Mouse (Mus musculus) liver, embryonic 14.5 days (tissue): ENCODE data around the gene Stau1. TPM values are rescaled to one million over a fixed set of nuclear protein-coding genes. Genes with fewer than 3 reads are reported as not detected.
A peak's percentile ranks its signal among the peaks of the same experiment; 100 is the strongest.

ENCODE experiments used
- ATAC-seq: fragments of 200-750 bp; cut with Nextera tagmentation; 2 replicates; pipeline ENCODE4 v1.8.0; 2017; ENCODE audit warnings: moderate number of reproducible peaks, mild to moderate bottlenecking, moderate library complexity; ENCODE audit not compliant: insufficient read depth
- DNase-seq, 3 experiments: peaks; one replicate each; pipeline ENCODE4 v3.0.0-alpha.2; 2012 to 2013; ENCODE audit warnings: low read depth in 3 of 3, low spot score in 3 of 3
- H3K27ac ChIP-seq: fragments of 300-500 bp; sonication (generic); 2 replicates; pipeline ENCODE4 v1.5.1; 2014; ENCODE audit warnings: moderate library complexity, mild to moderate bottlenecking, control low read depth, inconsistent platforms
- H3K27me3 ChIP-seq: fragments of 300-500 bp; sonication (generic); 2 replicates; pipeline ENCODE4 v1.6.1; 2014; ENCODE audit warnings: mild to moderate bottlenecking, low read length, moderate library complexity; ENCODE audit not compliant: control insufficient read depth, insufficient read depth
- H3K36me3 ChIP-seq: fragments of 300-500 bp; sonication (generic); replicated peaks from 2 replicates; pipeline ENCODE4 v1.6.1; 2014; ENCODE audit warnings: low read depth; ENCODE audit not compliant: control insufficient read depth, insufficient read depth
- H3K4me1 ChIP-seq, 2 experiments: fragments of 200-500 bp in 1 of 2; fragments of 300-500 bp in 1 of 2; sonication (generic) in 1 of 2; replicated peaks; 2 replicates each; pipeline ENCODE4 v1.6.1; 2012 to 2014; ENCODE audit warnings: antibody characterized with exemption in 1 of 2, inconsistent platforms in 1 of 2, low read length in 1 of 2; ENCODE audit not compliant: control insufficient read depth in 2 of 2, insufficient read depth in 2 of 2
- H3K4me2 ChIP-seq: fragments of 300-500 bp; sonication (generic); 2 replicates; pipeline ENCODE4 v1.6.1; 2014; ENCODE audit warnings: low read depth, mild to moderate bottlenecking, control low read depth, moderate library complexity
- H3K4me3 ChIP-seq, 2 experiments: fragments of 200-500 bp in 1 of 2; fragments of 300-500 bp in 1 of 2; sonication (generic) in 1 of 2; 2 replicates each; pipeline ENCODE4 v1.5.1; 2012 to 2014; ENCODE audit warnings: low read depth in 2 of 2, low read length in 2 of 2, mild to moderate bottlenecking in 2 of 2, control low read depth in 1 of 2, inconsistent platforms in 1 of 2, moderate library complexity in 1 of 2; ENCODE audit not compliant: insufficient read depth in 1 of 2
- H3K9ac ChIP-seq: fragments of 300-500 bp; sonication (generic); replicated peaks from 2 replicates; pipeline ENCODE4 v1.6.1; 2014; ENCODE audit warnings: mild to moderate bottlenecking, control low read depth, moderate library complexity
- H3K9me3 ChIP-seq: fragments of 300-500 bp; sonication (generic); 2 replicates; pipeline ENCODE4 v1.6.1; 2016; ENCODE audit warnings: low read length, mixed read lengths; ENCODE audit not compliant: control insufficient read depth
- CTCF ChIP-seq: IDR thresholded peaks from 2 replicates; pipeline ENCODE4 v1.5.1; 2016; ENCODE audit warnings: antibody characterized with exemption, low read depth, control low read depth
- EP300 ChIP-seq: IDR thresholded peaks from 2 replicates; pipeline ENCODE4 v1.6.1; 2016; ENCODE audit warnings: antibody characterized with exemption, low read depth
- WGBS: fragments of 180-500 bp; shearing (Covaris S2); extraction: QIAGEN DNeasy Blood & Tissue Kit; methylation state at CpG from one replicate; pipeline ENCODE4 v1.1.7; 2014; ENCODE audit not compliant: insufficient replicate concordance; 5-methylcytosine and 5-hydroxymethylcytosine counted together
- polyA plus RNA-seq, 2 experiments: library from polyadenylated mRNA; depleted of rRNA in 1 of 2; stranded (reverse) in 1 of 2; unstranded in 1 of 2; fragments of >200 nt; fragmentation: Nextera tagmentation in 1 of 2; extraction: Ambion mirVana in 1 of 2; gene quantifications; 2 replicates each; pipeline versions ENCODE4 v1.2.1 to v1.2.3; 2012 to 2014

Gene Stau1
- polyA plus RNA-seq, 2 experiments: 11.4 to 15.6 TPM

DNA sequence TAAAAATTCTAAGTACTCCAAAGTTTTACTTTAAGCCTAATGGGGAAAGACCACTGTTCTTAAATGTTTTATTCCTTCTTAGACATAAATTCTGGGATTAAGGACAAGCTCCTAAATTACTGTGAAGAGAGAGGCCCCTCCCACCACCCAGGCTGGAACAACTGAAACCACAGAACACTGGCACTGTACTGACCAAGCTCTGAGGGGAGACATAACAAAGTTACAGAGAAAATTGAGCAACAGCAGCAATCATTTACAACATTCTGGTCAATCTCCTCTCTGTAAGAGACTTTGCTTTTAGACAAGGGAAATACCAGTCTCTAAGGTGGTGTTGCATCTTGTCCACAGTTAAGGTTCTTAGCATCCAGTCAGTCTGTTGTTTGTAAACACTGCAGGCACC is 4.2 kb downstream of the Stau1 start:
- DNase-seq: no peak
- Histone ChIP-seq H3K4me1 (peaks cover 25 to 37% of the 10 kb centered on the region in 2 experiments), H3K9ac (no peak overlapping the region), H3K27me3 (no peaks in the 10 kb centered on the region), H3K27ac (no peak overlapping the region), H3K36me3 (no peaks in the 10 kb centered on the region), H3K4me2 (no peak overlapping the region; the same call in 1 of the 2 replicates), H3K9me3 (no peaks in the 10 kb centered on the region), H3K4me3 (no peak overlapping the region)
- TF ChIP-seq CTCF: no peak
- no peak for TF ChIP-seq EP300
- no peak for ATAC-seq

DNA sequence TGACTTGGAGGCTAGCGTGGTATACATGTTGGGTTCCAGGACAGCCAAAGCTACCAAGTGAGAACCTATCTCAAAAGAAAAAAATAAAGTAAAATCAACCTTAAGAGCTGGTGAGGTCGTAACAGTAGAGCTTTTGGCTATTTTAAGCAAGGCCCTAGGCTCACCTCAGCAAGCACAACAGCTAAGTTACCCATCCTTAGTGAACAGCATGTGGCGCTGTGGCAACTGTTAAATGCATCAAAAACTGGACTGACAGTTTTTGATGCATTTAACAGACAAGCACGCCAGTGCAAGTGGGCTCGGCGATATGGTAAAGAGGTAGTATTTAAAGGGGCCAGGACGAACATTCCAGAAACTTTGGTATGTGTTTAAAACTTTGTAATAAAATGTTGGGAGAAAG is 5.2 kb downstream of the Stau1 start:
- Histone ChIP-seq H3K27ac (no peak overlapping the region), H3K4me3 (no peak overlapping the region), H3K36me3 (no peaks in the 10 kb centered on the region), H3K9me3 (no peaks in the 10 kb centered on the region), H3K9ac (0 out of 2 replicates have a peak overlapping the region, but pooled peaks have one; percentile 10), H3K27me3 (no peaks in the 10 kb centered on the region), H3K4me2 (no peak overlapping the region; the same call in 1 of the 2 replicates), H3K4me1 (peaks cover 25 to 34% of the 10 kb centered on the region in 2 experiments)
- TF ChIP-seq CTCF: peak; percentile 44
- TF ChIP-seq EP300: no peak
- 45% methylated on average over 7 of the region's 7 CpGs for WGBS
- DNase-seq (no peak), ATAC-seq (no peak)

- Histone ChIP-seq H3K4me3 (no peak overlapping the region), H3K36me3 (no peaks in the 10 kb centered on the region), H3K9me3 (no peaks in the 10 kb centered on the region), H3K9ac (no peak overlapping the region), H3K27ac (no peak overlapping the region), H3K4me1 (no peaks in the 10 kb centered on the region; a peak in 1 of 4 replicates), H3K4me2 (no peak overlapping the region), H3K27me3 (no peaks in the 10 kb centered on the region)
- TF ChIP-seq EP300 (no peak), CTCF (peak; percentile 35)
- WGBS: 71% methylated on average over 4 of the region's 4 CpGs
- DNase-seq (no peak), ATAC-seq (no peak)
Measured at GRCm38 (mm10) chr2:166983351-166983894, 12.7 kb downstream of the Stau1 start.

DNA sequence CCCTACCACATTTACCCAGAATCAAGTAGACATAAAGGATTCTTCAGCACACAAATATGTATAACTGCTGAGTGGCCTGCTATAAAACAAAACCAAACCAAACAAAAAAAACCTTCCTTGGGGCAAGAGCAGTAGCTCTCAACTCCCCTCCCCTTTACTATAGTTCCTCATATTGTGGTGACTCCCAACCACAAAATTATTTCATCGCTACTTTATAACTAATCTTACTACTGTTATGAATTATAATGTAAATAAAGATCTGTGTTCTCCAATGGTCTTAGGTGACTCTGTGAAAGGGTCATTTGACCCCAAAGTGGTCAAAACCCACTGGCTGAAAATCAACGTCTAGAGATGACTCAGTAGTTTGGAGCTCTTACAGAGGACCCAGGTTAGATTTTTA is 15.9 kb downstream of the Stau1 start:
- TF ChIP-seq EP300 (no peak), CTCF (no peak)
- no peak for ATAC-seq
- WGBS: 32% methylated on average over 2 of the region's 2 CpGs

DNA sequence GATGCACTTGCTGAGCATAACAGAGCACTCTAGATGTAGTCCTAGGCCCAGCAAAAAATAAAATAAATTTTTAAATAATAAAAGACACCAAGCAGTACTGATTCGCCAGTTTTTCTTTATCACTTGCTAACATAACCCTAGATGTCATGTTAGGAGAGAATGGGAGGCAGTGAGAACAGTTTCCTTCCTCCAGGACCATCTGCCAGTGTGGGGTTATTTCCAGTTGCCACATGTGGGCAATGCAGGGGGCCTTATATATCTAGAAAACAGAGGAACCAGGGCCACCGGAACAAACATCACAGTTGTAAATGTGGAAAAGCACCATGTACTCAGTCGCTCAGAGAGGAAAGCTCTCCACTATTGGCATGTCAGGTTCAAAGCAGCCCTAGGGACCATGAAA is 18.6 kb downstream of the Stau1 start:
- WGBS: 17% methylated on average over 3 of the region's 3 CpGs
- ATAC-seq (peak; percentile 26; the same call in 1 of the 2 replicates), DNase-seq (no peak)
- 0 out of 2 replicates have a peak overlapping the region, but pooled peaks have one; percentile 5 for H3K9ac ChIP-seq
- no peak overlapping the region for H3K4me2 ChIP-seq
- peaks cover 14 to 24% of the 10 kb centered on the region in 2 experiments for H3K4me1 ChIP-seq
- no peak overlapping the region for H3K4me3 ChIP-seq
- H3K9me3 ChIP-seq: no peaks in the 10 kb centered on the region
- peak overlapping the region; percentile 27 for H3K27ac ChIP-seq
- no peak for TF ChIP-seq CTCF
- no peak for TF ChIP-seq EP300
- no peaks in the 10 kb centered on the region for H3K27me3 ChIP-seq
- H3K36me3 ChIP-seq: no peaks in the 10 kb centered on the region

More for the DNA sequence above, 15.9 kb downstream of the Stau1 start:
- no peaks in the 10 kb centered on the region for H3K27me3 ChIP-seq
- peaks cover 14 to 22% of the 10 kb centered on the region in 2 experiments for H3K4me1 ChIP-seq
- no peak for DNase-seq
- H3K4me2 ChIP-seq: no peak overlapping the region
- no peaks in the 10 kb centered on the region for H3K36me3 ChIP-seq
- no peak overlapping the region for H3K27ac ChIP-seq
- H3K9ac ChIP-seq: no peak overlapping the region
- no peaks in the 10 kb centered on the region for H3K9me3 ChIP-seq
- H3K4me3 ChIP-seq: no peak overlapping the region
